Comparison of ENCODE assay signal across 7 mouse cellular contexts in the genomic region with DNA sequence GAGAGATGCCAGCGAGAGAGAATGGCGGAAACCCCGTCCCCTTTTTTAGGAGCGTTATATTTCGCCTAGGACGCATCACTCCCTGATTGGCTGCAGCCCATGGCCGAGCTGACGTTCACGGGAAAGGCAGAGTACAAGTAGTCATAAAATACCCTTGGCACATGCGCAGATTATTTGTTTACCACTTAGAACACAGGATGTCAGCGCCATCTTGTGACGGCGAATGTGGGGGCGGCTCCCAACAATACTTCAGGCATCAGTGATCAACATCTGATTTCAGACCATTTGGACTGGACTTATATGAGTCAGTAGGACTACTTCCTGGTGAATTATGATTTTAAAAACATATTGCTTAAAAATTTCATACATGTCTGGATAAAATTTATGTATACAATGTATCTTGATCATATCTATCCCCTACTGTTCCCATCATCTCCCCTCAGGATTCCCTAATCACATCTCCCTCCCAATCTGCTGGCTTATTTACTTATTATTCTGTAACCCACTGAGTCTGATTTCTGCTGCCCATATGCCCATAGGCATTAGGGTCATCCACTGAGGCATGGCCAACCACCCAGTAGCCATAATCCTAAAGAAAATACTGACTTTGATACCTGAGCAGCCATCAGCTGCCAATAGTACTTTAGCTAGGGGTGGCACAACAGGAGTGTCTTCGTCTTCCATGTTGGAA.
DNase-seq lines count a peak whose midpoint lies in the region; ATAC-seq lines count a peak whose summit lies in the region.
"Not testable (repeated sequence)": the region's sequence is repeated elsewhere in the genome, so short reads cannot be mapped to it uniquely, and the experiment has no call there.

No protein-coding gene starts in this region.

- peak; percentile 82 for ATAC-seq in common myeloid progenitor, adult 5-6 weeks (replicated peaks; ENCODE audit: low read depth, poor library complexity, severe bottlenecking)
- ATAC-seq in forebrain, embryonic 13.5 days: peak; percentile 82
- ATAC-seq in liver, embryonic 11.5 days (replicated peaks; ENCODE audit: low FRiP score): peak; percentile 58
- peak; percentile 76 for ATAC-seq in neural tube, embryonic 14.5 days (ENCODE audit: low read depth)

- H3K9ac ChIP-seq in forebrain, embryonic 13.5 days; liver, embryonic 11.5 days (ENCODE audit: low read depth, low read length); neural tube, embryonic 14.5 days (replicated peaks; ENCODE audit: low read depth, low read length): not testable (repeated sequence)

- H3K36me3 ChIP-seq in forebrain, embryonic 13.5 days (ENCODE audit: poor library complexity, severe bottlenecking); hindbrain, embryonic 10.5 days; liver, embryonic 11.5 days (ENCODE audit: control insufficient read depth, insufficient read depth, low read length); midbrain, embryonic 10.5 days; neural tube, embryonic 14.5 days (ENCODE audit: control insufficient read depth, insufficient read depth, low read length): not testable (repeated sequence)

- peak; percentile 30 for DNase-seq in hindbrain, embryonic 10.5 days (ENCODE audit: low spot score)
- peak; percentile 24 for DNase-seq in kidney, adult 11 months
- not testable (repeated sequence) for DNase-seq in liver, embryonic 11.5 days (ENCODE audit: low spot score)
- DNase-seq in midbrain, embryonic 10.5 days (ENCODE audit: low spot score): peak; percentile 26

- not testable (repeated sequence) for H3K27ac ChIP-seq in forebrain, embryonic 13.5 days; liver, embryonic 11.5 days (ENCODE audit: low read depth, low read length); midbrain, embryonic 10.5 days (replicated peaks); neural tube, embryonic 14.5 days (ENCODE audit: low read depth, low read length)
- 0 out of 2 replicates have a peak overlapping the region, but pooled peaks have one; percentile 5 for H3K27ac ChIP-seq in hindbrain, embryonic 10.5 days

- H3K4me3 ChIP-seq in forebrain, embryonic 13.5 days; hindbrain, embryonic 10.5 days; liver, embryonic 11.5 days (ENCODE audit: low read depth, low read length); midbrain, embryonic 10.5 days; neural tube, embryonic 14.5 days (ENCODE audit: low read depth, low read length): not testable (repeated sequence)

- 20% methylated on average over 6 of the region's 15 CpGs for WGBS in forebrain, embryonic 13.5 days
- 15% methylated on average over 6 of the region's 15 CpGs for WGBS in hindbrain, embryonic 10.5 days
- 20% methylated on average over 5 of the region's 15 CpGs for WGBS in liver, embryonic 11.5 days
- WGBS in midbrain, embryonic 10.5 days: 16% methylated on average over 6 of the region's 15 CpGs
- WGBS in neural tube, embryonic 14.5 days: 21% methylated on average over 5 of the region's 15 CpGs

- H3K9me3 ChIP-seq in forebrain, embryonic 13.5 days (replicated peaks); hindbrain, embryonic 10.5 days; liver, embryonic 11.5 days (ENCODE audit: control insufficient read depth, low read length); midbrain, embryonic 10.5 days (replicated peaks); neural tube, embryonic 14.5 days (ENCODE audit: control insufficient read depth, low read length): not testable (repeated sequence)

- peaks cover 23% of the 10 kb centered on the region for H3K4me1 ChIP-seq in forebrain, embryonic 13.5 days
- H3K4me1 ChIP-seq in hindbrain, embryonic 10.5 days (replicated peaks): peaks cover 14% of the 10 kb centered on the region; the same call in 1 of the 2 replicates
- not testable (repeated sequence) for H3K4me1 ChIP-seq in liver, embryonic 11.5 days (replicated peaks; ENCODE audit: control insufficient read depth, insufficient read depth, low read length); neural tube, embryonic 14.5 days (ENCODE audit: control insufficient read depth, insufficient read depth, low read length)
- H3K4me1 ChIP-seq in midbrain, embryonic 10.5 days: peaks cover 16% of the 10 kb centered on the region

- not testable (repeated sequence) for H3K4me2 ChIP-seq in forebrain, embryonic 13.5 days; liver, embryonic 11.5 days; neural tube, embryonic 14.5 days (ENCODE audit: low read depth, low read length)

- not testable (repeated sequence) for H3K27me3 ChIP-seq in forebrain, embryonic 13.5 days; hindbrain, embryonic 10.5 days (ENCODE audit: insufficient read depth, poor library complexity, severe bottlenecking); liver, embryonic 11.5 days (replicated peaks; ENCODE audit: control insufficient read depth, insufficient read depth, low read length); midbrain, embryonic 10.5 days (ENCODE audit: low read depth, poor library complexity, severe bottlenecking); neural tube, embryonic 14.5 days (ENCODE audit: control insufficient read depth, insufficient read depth, low read length)
